9 mouse cellular contexts compared by ENCODE assay signal in genomic region chr10:44177365-44177764, GRCm38 (mm10). TPM values are rescaled to one million over a fixed set of nuclear protein-coding genes. Genes with fewer than 3 reads are reported as not detected.
DNase-seq lines count a peak whose midpoint lies in the region; ATAC-seq and TF ChIP-seq lines count a peak whose summit lies in the region.
"Had no signal": no experiment of that assay in that cellular context is flagged by ENCODE, and none has a peak within 500 bp of the region (broad histone marks: within the 10 kb centered on the region; RNA-seq: fewer than 3 reads in every experiment).

No protein-coding gene starts in this region.

- no peak overlapping the region for H3K4me3 ChIP-seq in gastrocnemius, adult 2 months
- H3K4me3 ChIP-seq in limb, embryonic 14.5 days (replicated peaks; ENCODE audit: low read length) = no peak overlapping the region
- H3K4me3 ChIP-seq in thymus, adult 2 months (ENCODE audit: control insufficient read depth, insufficient read depth, low read length) = no peak overlapping the region

- no peaks in the 10 kb centered on the region for H3K9me3 ChIP-seq in limb, embryonic 14.5 days (ENCODE audit: control insufficient read depth, low read length)

- no peak for TF ChIP-seq POLR2A in limb, embryonic 14.5 days (IDR thresholded peaks at IDR 0.05; ENCODE audit: borderline replicate concordance, extremely low read depth, insufficient read depth, insufficient read length)
- no peak for TF ChIP-seq POLR2A in thymus, adult 2 months (IDR thresholded peaks at IDR 0.05; ENCODE audit: control insufficient read depth, extremely low read depth, insufficient read depth, low read length, poor library complexity)

- no peak for DNase-seq in gastrocnemius, adult 2 months
- DNase-seq in gastrocnemius, postnatal 36 days = no peak
- DNase-seq in 3134 (ENCODE audit: extremely low read depth, insufficient read length, low spot score) = peak; percentile 27
- DNase-seq in limb, embryonic 14.5 days (ENCODE audit: low spot score) = peak; percentile 69
- no peak for DNase-seq in urinary bladder, postnatal 25 days (ENCODE audit: low spot score)
- no peak for DNase-seq in cerebellum, adult 9-10 months
- no peak for DNase-seq in thymus, adult 2 months

- ATAC-seq in activated CD4-positive, CD25-positive, alpha-beta regulatory T cell, adult 4 months = peak; percentile 43
- ATAC-seq in limb, embryonic 14.5 days (ENCODE audit: low FRiP score, low read depth) = peak; percentile 72; the same call in 1 of the 2 replicates

- H3K4me1 ChIP-seq in limb, embryonic 14.5 days (ENCODE audit: control insufficient read depth, insufficient read depth, low read length) = no peaks in the 10 kb centered on the region
- H3K4me1 ChIP-seq in thymus, adult 2 months (replicated peaks; ENCODE audit: control insufficient read depth, insufficient read depth, low read length) = no peaks in the 10 kb centered on the region

- H3K27ac ChIP-seq in gastrocnemius, adult 2 months = no peak overlapping the region
- H3K27ac ChIP-seq in limb, embryonic 14.5 days (replicated peaks; ENCODE audit: low read depth, low read length) = no peak overlapping the region
- H3K27ac ChIP-seq in thymus, adult 2 months (ENCODE audit: control insufficient read depth, insufficient read depth, low read length) = no peak overlapping the region
- H3K27ac ChIP-seq: macrophage had no signal

- H3K27me3 ChIP-seq in limb, embryonic 14.5 days (ENCODE audit: control insufficient read depth, insufficient read depth, low read length) = no peaks in the 10 kb centered on the region
- H3K27me3 ChIP-seq in thymus, adult 2 months (ENCODE audit: control insufficient read depth, insufficient read depth, low read length) = no peaks in the 10 kb centered on the region

- no peak overlapping the region for H3K9ac ChIP-seq in limb, embryonic 14.5 days (ENCODE audit: low read depth, low read length, severe bottlenecking)

- no peaks in the 10 kb centered on the region for H3K36me3 ChIP-seq in limb, embryonic 14.5 days (ENCODE audit: control insufficient read depth, insufficient read depth, low read length)
- no peaks in the 10 kb centered on the region for H3K36me3 ChIP-seq in thymus, adult 2 months (ENCODE audit: control insufficient read depth, insufficient read depth, low read length)

- 2% methylated on average over 1 of the region's 1 CpGs for WGBS in limb, embryonic 14.5 days
- WGBS in thymus, adult 2 months = 0% methylated on average over 1 of the region's 1 CpGs

- intact Hi-C loops in gastrocnemius, adult 2 months (cut with DNase I) = loop anchor here (10.0 kb wide), 1 partner anchor 223 kb away; no protein-coding TSS in a partner anchor
- intact Hi-C loops in gastrocnemius, postnatal 36 days (cut with DNase I) = loop anchor here (5.0 kb wide), 1 partner anchor 225 kb away; no protein-coding TSS in a partner anchor

- TF ChIP-seq CTCF in gastrocnemius, adult 2 months (IDR thresholded peaks at IDR 0.05) = peak; percentile 82
- TF ChIP-seq CTCF in thymus, adult 2 months (IDR thresholded peaks at IDR 0.05; ENCODE audit: borderline replicate concordance, control insufficient read depth, extremely low read depth, insufficient read depth, low read length, poor library complexity) = no peak

- H3K4me2 ChIP-seq in limb, embryonic 14.5 days (replicated peaks; ENCODE audit: low read depth, low read length, severe bottlenecking) = no peak overlapping the region

RNA-seq across cellular contexts. Expression of gene Crybg1, which starts 28.7 kb away (rescaled TPM):
- total RNA-seq in gastrocnemius, adult 2 months (2021) = 1 to 10 TPM; 1.0 to 1.3 TPM
- total RNA-seq in gastrocnemius, postnatal 36 days (2021) = 1 to 10 TPM; 1.0 to 1.3 TPM
- polyA plus RNA-seq in activated CD4-positive, CD25-positive, alpha-beta regulatory T cell, adult 4 months (2017; shearing (Covaris generic)) = 10 to 100 TPM; 21.7 to 23.7 TPM
- polyA plus RNA-seq in limb, embryonic 14.5 days (2012; rRNA removed) = 2.2 and 3.1 TPM in 2 replicates
- 4.9 and 5.1 TPM in 2 replicates for polyA plus RNA-seq in limb, embryonic 14.5 days (2014; fragmentation: Nextera tagmentation; extraction: Ambion mirVana)
- polyA plus RNA-seq in thymus, adult 2 months (2012; rRNA removed) = 6.9 and 7.0 TPM in 2 replicates

Comparison
In these comparisons a context has a peak if more than half of its experiments do, and no peak if none do; other contexts are left out.
1. DNase-seq: peak in 3134 (single experiment) and limb, embryonic 14.5 days (single experiment); none in gastrocnemius, adult 2 months (single experiment), gastrocnemius, postnatal 36 days (0 of 2), urinary bladder, postnatal 25 days (single experiment), cerebellum, adult 9-10 months (single experiment) and thymus, adult 2 months (single experiment).